Mouse (Mus musculus) C2C12 (cell line): ENCODE measurements around the gene Mctp2. TPM values are rescaled to one million over a fixed set of nuclear protein-coding genes. Genes with fewer than 3 reads are reported as not detected.

ENCODE experiments used
- H3K27me3 ChIP-seq: one replicate; pipeline ENCODE4 v1.6.1; 2011; ENCODE audit not compliant: control insufficient read depth, insufficient read depth, insufficient read length
- H3K36me3 ChIP-seq: one replicate; pipeline ENCODE4 v1.6.1; 2011; ENCODE audit not compliant: control insufficient read depth, insufficient read depth
- H3K4me3 ChIP-seq: one replicate; pipeline ENCODE4 v1.5.1; 2011; ENCODE audit warnings: mild to moderate bottlenecking, control low read depth; ENCODE audit not compliant: poor library complexity, insufficient read depth, severe bottlenecking
- H3K79me2 ChIP-seq: one replicate; pipeline ENCODE4 v1.6.1; 2011; ENCODE audit not compliant: control insufficient read depth, insufficient read depth
- H3K79me3 ChIP-seq: one replicate; pipeline ENCODE4 v1.6.1; 2011; ENCODE audit warnings: low read depth, control low read depth
- H3ac ChIP-seq: one replicate; pipeline ENCODE3; 2011; ENCODE audit warnings: low read depth; ENCODE audit not compliant: control insufficient read depth, insufficient read length
- CEBPB ChIP-seq: IDR thresholded peaks from one replicate; pipeline ENCODE4 v1.6.1; 2011; ENCODE audit warnings: low read depth, mild to moderate bottlenecking, control low read depth, moderate library complexity
- CTCF ChIP-seq: IDR thresholded peaks from one replicate; pipeline ENCODE4 v1.5.1; 2011; ENCODE audit not compliant: control insufficient read depth, insufficient read depth, insufficient read length
- FOSL1 ChIP-seq: IDR thresholded peaks from one replicate; pipeline ENCODE4 v1.8.0; 2011; ENCODE audit warnings: mild to moderate bottlenecking, low read length; ENCODE audit not compliant: poor library complexity, insufficient read depth, severe bottlenecking
- MAX ChIP-seq: IDR thresholded peaks from one replicate; pipeline ENCODE4 v1.6.1; 2011; ENCODE audit warnings: mild to moderate bottlenecking, control low read depth
- MYOD1 ChIP-seq: IDR thresholded peaks from one replicate; pipeline ENCODE4 v1.6.1; 2011; ENCODE audit warnings: low read depth; ENCODE audit not compliant: control insufficient read depth, insufficient read length
- MYOG ChIP-seq: IDR thresholded peaks from one replicate; pipeline ENCODE4 v1.6.1; 2011; ENCODE audit not compliant: control insufficient read depth, insufficient read length; ENCODE audit errors: extremely low read depth
- USF1 ChIP-seq: IDR thresholded peaks from one replicate; pipeline ENCODE4 v1.6.1; 2011; ENCODE audit warnings: low read depth, mild to moderate bottlenecking, control low read depth, moderate library complexity
- long read RNA-seq, 2 experiments: library from polyadenylated mRNA; unstranded; transcript quantifications; one replicate each; pipeline ENCODE4 v2.0.0; 2019 to 2020
- polyA plus RNA-seq: library from polyadenylated mRNA; unstranded; fragments of >200 nt; fragmentation: generic; extraction: Trizol; gene quantifications from one replicate; pipeline ENCODE4 v1.2.1, GENCODE M21; 2012; ENCODE audit warnings: missing spikeins

The Mctp2 gene
- polyA plus RNA-seq, result 0.81 TPM
- long read RNA-seq, experiment 1, result 0 reads
- long read RNA-seq, experiment 2, partial matches to known transcripts, result 0 of 2 reads
- long read RNA-seq, experiment 2, other reads (novel, unspliced or antisense), result 2 of 2 reads

GRCm38 (mm10) chr7:72306382-72306841 is at the start of gene Mctp2:
TSS of gene Mctp2 (minus strand) at chr7:72306608.
- TF ChIP-seq USF1, result no peak
- TF ChIP-seq CTCF, result no peak
- TF ChIP-seq MAX, result no peak
- TF ChIP-seq CEBPB, result no peak
- no peak for TF ChIP-seq FOSL1
- no peak within 1 kb of the TSS for H3K4me3 ChIP-seq
- H3K27me3 ChIP-seq, result peaks cover 10% of the 10 kb centered on the region
- H3K79me3 ChIP-seq, result no peaks in the 10 kb centered on the region
- H3ac ChIP-seq, result no peak within 1 kb of the TSS
- H3K79me2 ChIP-seq, result no peaks in the 10 kb centered on the region
- no peaks in the 10 kb centered on the region for H3K36me3 ChIP-seq

- H3K4me3 ChIP-seq, result no peak overlapping the region
- no peak overlapping the region for H3ac ChIP-seq
- no peak for TF ChIP-seq FOSL1
- no peak for TF ChIP-seq MYOD1
- no peak for TF ChIP-seq USF1
- TF ChIP-seq MAX, result no peak
- TF ChIP-seq CEBPB, result no peak
- TF ChIP-seq MYOG, result no peak
- TF ChIP-seq CTCF, result no peak
- H3K79me2 ChIP-seq, result no peaks in the 10 kb centered on the region
- H3K79me3 ChIP-seq, result no peaks in the 10 kb centered on the region
- H3K36me3 ChIP-seq, result no peaks in the 10 kb centered on the region
- no peaks in the 10 kb centered on the region for H3K27me3 ChIP-seq
These were observed 39.5 kb upstream of the Mctp2 start for GRCm38 (mm10) chr7:72345901-72346300.

GRCm38 (mm10) chr7:72343751-72344150 is 37.3 kb upstream of the Mctp2 start:
- Histone ChIP-seq H3ac (no peak overlapping the region), H3K27me3 (no peaks in the 10 kb centered on the region), H3K79me3 (no peaks in the 10 kb centered on the region), H3K79me2 (no peaks in the 10 kb centered on the region), H3K4me3 (no peak overlapping the region), H3K36me3 (no peaks in the 10 kb centered on the region)
- TF ChIP-seq CTCF (peak; percentile 1), FOSL1 (no peak)

- TF ChIP-seq USF1 (no peak), MYOG (no peak), MAX (no peak), MYOD1 (no peak), CEBPB (no peak), CTCF (no peak), FOSL1 (no peak)
- no peaks in the 10 kb centered on the region for H3K27me3 ChIP-seq
These were observed 36.4 kb upstream of the Mctp2 start for GRCm38 (mm10) chr7:72342822-72343221.

GRCm38 (mm10) chr7:72325961-72326360 is 19.6 kb upstream of the Mctp2 start:
- Histone ChIP-seq H3K79me2 (no peaks in the 10 kb centered on the region), H3ac (no peak overlapping the region), H3K27me3 (no peaks in the 10 kb centered on the region), H3K36me3 (no peaks in the 10 kb centered on the region), H3K4me3 (no peak overlapping the region), H3K79me3 (no peaks in the 10 kb centered on the region)
- TF ChIP-seq FOSL1, result no peak
- TF ChIP-seq USF1, result no peak
- TF ChIP-seq MYOD1, result no peak
- no peak for TF ChIP-seq CEBPB
- no peak for TF ChIP-seq CTCF
- no peak for TF ChIP-seq MAX
- no peak for TF ChIP-seq MYOG

More at GRCm38 (mm10) chr7:72342822-72343221, 36.4 kb upstream of the Mctp2 start:
- Histone ChIP-seq H3K79me2 (no peaks in the 10 kb centered on the region), H3K79me3 (no peaks in the 10 kb centered on the region), H3K4me3 (no peak overlapping the region), H3K36me3 (no peaks in the 10 kb centered on the region), H3ac (no peak overlapping the region)

GRCm38 (mm10) chr7:72320906-72321305 is 14.5 kb upstream of the Mctp2 start:
- Histone ChIP-seq H3K79me3 (no peaks in the 10 kb centered on the region), H3K27me3 (no peaks in the 10 kb centered on the region), H3ac (no peak overlapping the region), H3K36me3 (no peaks in the 10 kb centered on the region), H3K4me3 (no peak overlapping the region), H3K79me2 (no peaks in the 10 kb centered on the region)
- TF ChIP-seq MYOD1, result no peak
- TF ChIP-seq CTCF, result no peak
- no peak for TF ChIP-seq USF1
- TF ChIP-seq MAX, result no peak
- no peak for TF ChIP-seq FOSL1
- TF ChIP-seq CEBPB, result no peak
- no peak for TF ChIP-seq MYOG
